Mouse (Mus musculus): ENCODE data around the gene Dnajc7. TPM values are rescaled to one million over a fixed set of nuclear protein-coding genes. Genes with fewer than 3 reads are reported as not detected.
"Not testable (repeated sequence)": the region's sequence is repeated elsewhere in the genome, so short reads cannot be mapped to it uniquely, and the experiment has no call there.

The Dnajc7 gene
- polyA plus RNA-seq, 1 experiment from 2014 or later, result 184 TPM

- Histone ChIP-seq H3K4me1 (ENCODE audit: control insufficient read depth, insufficient read depth, low read length) (no peaks in the 10 kb centered on the region), H3K9me3 (ENCODE audit: control insufficient read depth, low read length) (no peaks in the 10 kb centered on the region), H3K27me3 (replicated peaks; ENCODE audit: control insufficient read depth, insufficient read depth, low read length) (no peaks in the 10 kb centered on the region), H3K4me3 (ENCODE audit: low read length) (no peak overlapping the region), H3K9ac (ENCODE audit: low read depth, low read length) (no peak overlapping the region), H3K4me2 (ENCODE audit: low read depth, low read length) (no peak overlapping the region), H3K36me3 (ENCODE audit: control insufficient read depth, insufficient read depth, low read length) (no peaks in the 10 kb centered on the region), H3K27ac (ENCODE audit: low read length) (no peak overlapping the region)
- no peak for ATAC-seq
Measured at GRCm38 (mm10) chr11:100536466-100536865, 83.5 kb downstream of the Dnajc7 start.

DNA sequence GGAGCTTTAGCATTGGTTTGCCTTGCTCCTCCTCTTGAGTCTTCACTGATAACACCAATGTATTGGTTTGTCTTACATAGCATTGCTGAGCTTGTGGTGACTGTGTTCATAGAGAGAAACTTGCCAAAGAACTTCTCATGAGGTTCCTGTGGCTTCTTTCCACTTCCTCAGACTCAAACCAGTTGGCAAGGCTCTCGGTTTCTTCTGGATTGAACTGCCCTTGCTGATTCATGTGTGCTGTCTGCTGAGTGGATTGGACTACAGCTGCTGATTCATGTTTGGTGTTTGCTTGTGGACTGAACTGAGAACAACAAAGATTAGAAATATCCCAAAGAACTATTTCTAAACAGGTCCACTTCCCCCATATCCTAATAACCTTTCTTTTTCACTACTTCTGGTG is 84.0 kb downstream of the Dnajc7 start:
- no peak for ATAC-seq
- Histone ChIP-seq H3K9ac (ENCODE audit: low read depth, low read length) (no peak overlapping the region), H3K4me1 (ENCODE audit: control insufficient read depth, insufficient read depth, low read length) (no peaks in the 10 kb centered on the region), H3K9me3 (ENCODE audit: control insufficient read depth, low read length) (no peaks in the 10 kb centered on the region), H3K4me2 (ENCODE audit: low read depth, low read length) (no peak overlapping the region), H3K27ac (ENCODE audit: low read length) (no peak overlapping the region), H3K27me3 (replicated peaks; ENCODE audit: control insufficient read depth, insufficient read depth, low read length) (no peaks in the 10 kb centered on the region), H3K4me3 (ENCODE audit: low read length) (no peak overlapping the region), H3K36me3 (ENCODE audit: control insufficient read depth, insufficient read depth, low read length) (no peaks in the 10 kb centered on the region)
- WGBS, result 77% methylated on average over 1 of the region's 1 CpGs

DNA sequence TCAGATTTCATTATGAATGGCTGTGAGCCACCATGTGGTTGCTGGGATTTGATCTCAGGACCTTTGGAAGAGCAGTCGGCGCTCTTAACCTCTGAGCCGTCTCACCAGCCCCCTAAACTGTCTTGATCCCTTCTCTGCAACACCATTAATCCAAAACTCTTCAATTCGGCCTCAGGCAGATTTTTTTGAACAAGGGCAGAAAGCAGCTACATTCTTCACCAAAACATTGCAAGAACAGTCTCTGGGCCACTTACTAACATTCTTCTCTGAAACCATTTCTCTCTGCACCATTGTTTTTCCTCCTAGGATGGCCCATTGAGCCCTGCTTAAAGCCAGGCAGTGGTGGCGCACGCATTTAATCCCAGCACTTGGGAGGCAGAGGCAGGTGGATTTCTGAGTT is 85.1 kb downstream of the Dnajc7 start:
- not testable (repeated sequence) for H3K9ac ChIP-seq (ENCODE audit: low read depth, low read length); H3K4me2 ChIP-seq (ENCODE audit: low read depth, low read length); H3K9me3 ChIP-seq (ENCODE audit: control insufficient read depth, low read length); ATAC-seq; H3K27me3 ChIP-seq (replicated peaks; ENCODE audit: control insufficient read depth, insufficient read depth, low read length); H3K27ac ChIP-seq (ENCODE audit: low read length); H3K36me3 ChIP-seq (ENCODE audit: control insufficient read depth, insufficient read depth, low read length); H3K4me1 ChIP-seq (ENCODE audit: control insufficient read depth, insufficient read depth, low read length); H3K4me3 ChIP-seq (ENCODE audit: low read length)
- whole genome bisulfite sequencing, result 88% methylated on average over 6 of the region's 6 CpGs

DNA sequence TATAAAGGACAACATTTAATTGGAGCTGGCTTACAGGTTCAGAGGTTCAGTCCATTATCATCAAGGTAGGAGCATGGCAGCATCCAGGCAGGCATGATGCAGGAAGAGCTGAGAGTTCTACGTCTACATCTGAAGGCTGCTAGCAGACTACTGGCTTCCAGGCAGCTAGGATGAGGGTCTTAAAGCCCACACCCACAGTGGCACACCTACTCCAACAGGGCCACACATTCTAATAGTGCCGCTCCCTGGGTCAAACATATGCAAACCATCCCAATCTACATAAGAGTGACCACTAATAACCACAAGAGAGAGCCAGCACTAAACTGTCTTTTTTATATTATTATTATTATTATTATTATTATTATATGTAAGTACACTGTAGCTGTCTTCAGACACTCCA is 85.6 kb downstream of the Dnajc7 start:
- not testable (repeated sequence) for H3K27ac ChIP-seq (ENCODE audit: low read length); H3K9me3 ChIP-seq (ENCODE audit: control insufficient read depth, low read length); H3K4me2 ChIP-seq (ENCODE audit: low read depth, low read length); H3K9ac ChIP-seq (ENCODE audit: low read depth, low read length); H3K27me3 ChIP-seq (replicated peaks; ENCODE audit: control insufficient read depth, insufficient read depth, low read length); H3K4me1 ChIP-seq (ENCODE audit: control insufficient read depth, insufficient read depth, low read length); ATAC-seq; H3K4me3 ChIP-seq (ENCODE audit: low read length); H3K36me3 ChIP-seq (ENCODE audit: control insufficient read depth, insufficient read depth, low read length)
- 92% methylated on average over 2 of the region's 2 CpGs for WGBS

DNA sequence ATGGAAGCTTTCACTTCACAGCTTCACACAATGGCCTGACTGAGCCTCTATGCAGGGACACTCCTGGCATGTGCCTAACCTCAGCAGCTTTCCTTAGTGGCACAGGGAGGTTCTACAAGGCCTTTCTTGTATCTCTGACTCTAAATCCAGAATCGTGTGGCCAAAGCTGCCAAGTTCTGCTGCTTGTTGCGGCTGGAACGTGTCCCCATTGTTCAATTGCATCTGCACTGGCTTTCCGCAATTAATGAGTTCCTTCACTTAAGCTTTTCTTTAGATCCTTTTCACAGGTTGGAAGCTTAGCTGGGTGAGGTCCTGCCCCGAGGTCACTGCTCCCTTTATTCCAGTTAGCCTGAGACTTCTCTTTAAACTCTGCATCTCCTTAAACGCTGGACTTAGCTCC is 86.1 kb downstream of the Dnajc7 start:
- no peaks in the 10 kb centered on the region for H3K36me3 ChIP-seq (ENCODE audit: control insufficient read depth, insufficient read depth, low read length)
- ATAC-seq, result no peak
- WGBS, result 78% methylated on average over 6 of the region's 6 CpGs

More for the DNA sequence above, 86.1 kb downstream of the Dnajc7 start:
- no peak overlapping the region for H3K4me2 ChIP-seq (ENCODE audit: low read depth, low read length)
- peaks cover under 1% of the 10 kb centered on the region; the same call in 1 of the 2 replicates for H3K4me1 ChIP-seq (ENCODE audit: control insufficient read depth, insufficient read depth, low read length)
- H3K9me3 ChIP-seq (ENCODE audit: control insufficient read depth, low read length), result no peaks in the 10 kb centered on the region
- no peak overlapping the region for H3K4me3 ChIP-seq (ENCODE audit: low read length)
- H3K9ac ChIP-seq (ENCODE audit: low read depth, low read length), result no peak overlapping the region
- no peaks in the 10 kb centered on the region for H3K27me3 ChIP-seq (replicated peaks; ENCODE audit: control insufficient read depth, insufficient read depth, low read length)
- no peak overlapping the region for H3K27ac ChIP-seq (ENCODE audit: low read length)

Other genes with a start within 250 kb of the Dnajc7 start
- gene Jup, start 222.4 kb downstream of the Dnajc7 start, polyA plus RNA-seq (2015; fragmentation: Nextera tagmentation; extraction: Ambion mirVana), result 165 and 179 TPM in 2 replicates
- 36.9 and 38.5 TPM in 2 replicates for gene P3h4, start 205.3 kb downstream of the Dnajc7 start, polyA plus RNA-seq (2015; fragmentation: Nextera tagmentation; extraction: Ambion mirVana)
- 72.7 and 78.1 TPM in 2 replicates for gene Fkbp10, start 204.5 kb downstream of the Dnajc7 start, polyA plus RNA-seq (2015; fragmentation: Nextera tagmentation; extraction: Ambion mirVana)
- 82.5 and 85.8 TPM in 2 replicates for gene Nt5c3b, start 178.4 kb downstream of the Dnajc7 start, polyA plus RNA-seq (2015; fragmentation: Nextera tagmentation; extraction: Ambion mirVana)
- 0.37 and 0.39 TPM in 2 replicates for gene Klhl10, start 178.3 kb downstream of the Dnajc7 start, polyA plus RNA-seq (2015; fragmentation: Nextera tagmentation; extraction: Ambion mirVana)
- 4.0 TPM in 2 replicates for gene Klhl11, start 147.4 kb downstream of the Dnajc7 start, polyA plus RNA-seq (2015; fragmentation: Nextera tagmentation; extraction: Ambion mirVana)
- 131 and 132 TPM in 2 replicates for gene Acly, start 92.2 kb downstream of the Dnajc7 start, polyA plus RNA-seq (2015; fragmentation: Nextera tagmentation; extraction: Ambion mirVana)
- 0.24 and 0.45 TPM in 2 replicates for gene Ttc25, start 74.6 kb downstream of the Dnajc7 start, polyA plus RNA-seq (2015; fragmentation: Nextera tagmentation; extraction: Ambion mirVana)
- gene Cnp, start 45.3 kb downstream of the Dnajc7 start, polyA plus RNA-seq (2015; fragmentation: Nextera tagmentation; extraction: Ambion mirVana), result 27.7 and 28.4 TPM in 2 replicates
- 80.8 and 83.6 TPM in 2 replicates for gene Nkiras2, start 924 bp downstream of the Dnajc7 start, polyA plus RNA-seq (2015; fragmentation: Nextera tagmentation; extraction: Ambion mirVana)
- gene Zfp385c, start 72.3 kb upstream of the Dnajc7 start, polyA plus RNA-seq (2015; fragmentation: Nextera tagmentation; extraction: Ambion mirVana), result 0.20 and 0.31 TPM in 2 replicates
- gene Dhx58, start 84.1 kb upstream of the Dnajc7 start, polyA plus RNA-seq (2015; fragmentation: Nextera tagmentation; extraction: Ambion mirVana), result 3.4 TPM in 2 replicates
- gene Kat2a, start 92.3 kb upstream of the Dnajc7 start, polyA plus RNA-seq (2015; fragmentation: Nextera tagmentation; extraction: Ambion mirVana), result 38.7 and 40.7 TPM in 2 replicates
- gene Hspb9, start 93.7 kb upstream of the Dnajc7 start, polyA plus RNA-seq (2015; fragmentation: Nextera tagmentation; extraction: Ambion mirVana), result 0.29 TPM in 1 of 2 replicates, not detected in the other
- 41.1 and 41.6 TPM in 2 replicates for gene Rab5c, start 118.0 kb upstream of the Dnajc7 start, polyA plus RNA-seq (2015; fragmentation: Nextera tagmentation; extraction: Ambion mirVana)
- 0.12 and 0.15 TPM in 2 replicates for gene Kcnh4, start 139.8 kb upstream of the Dnajc7 start, polyA plus RNA-seq (2015; fragmentation: Nextera tagmentation; extraction: Ambion mirVana)
- gene Hcrt, start 142.8 kb upstream of the Dnajc7 start, polyA plus RNA-seq (2015; fragmentation: Nextera tagmentation; extraction: Ambion mirVana), result not detected in 2 replicates
- gene Ghdc, start 150.8 kb upstream of the Dnajc7 start, polyA plus RNA-seq (2015; fragmentation: Nextera tagmentation; extraction: Ambion mirVana), result 6.5 and 6.7 TPM in 2 replicates
- 20.5 and 22.8 TPM in 2 replicates for gene Stat5b, start 230.6 kb upstream of the Dnajc7 start, polyA plus RNA-seq (2015; fragmentation: Nextera tagmentation; extraction: Ambion mirVana)
- gene Stat5a, start 239.2 kb upstream of the Dnajc7 start, polyA plus RNA-seq (2015; fragmentation: Nextera tagmentation; extraction: Ambion mirVana), result 5.8 and 6.2 TPM in 2 replicates

All from intestine, embryonic 16.5 days (tissue).